Mouse (Mus musculus): ENCODE measurements at regions not wholly inside any gene's neighbourhood (a gene's known extent, or its start where the extent isn't known, plus 50 kb on each side); places are given as distances from the start of the nearest gene placed in this dataset.

DNA sequence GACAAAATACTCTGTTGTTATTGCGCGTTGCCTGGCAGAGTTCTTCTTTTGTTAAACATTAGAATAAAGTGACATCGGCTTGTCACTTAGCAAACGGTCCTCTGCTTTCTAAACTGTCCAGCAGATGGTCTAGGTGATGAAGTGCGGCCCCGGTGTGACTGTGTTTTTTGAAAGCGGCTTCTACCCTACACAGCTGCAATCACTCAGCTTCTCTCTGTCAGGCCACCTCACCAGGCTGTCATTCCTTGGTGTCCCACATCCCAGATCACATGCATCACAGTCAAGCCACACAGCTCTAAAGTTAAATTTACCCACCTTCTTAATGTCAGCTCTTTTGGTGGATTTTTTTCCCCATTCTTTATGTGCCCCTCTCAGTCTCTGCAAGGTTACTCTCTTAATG, 282.0 kb upstream of the Kif2a start:
- Histone ChIP-seq H3K36me3 (ENCODE audit: control insufficient read depth in 1 of 2, insufficient read depth in 2 of 2, low read length in 2 of 2) (no peaks in the 10 kb centered on the region), H3K27me3 (ENCODE audit: control insufficient read depth in 1 of 2, insufficient read depth in 2 of 2, low read length in 2 of 2) (peaks cover 0 to under 1% of the 10 kb centered on the region in 2 experiments; a peak in 2 of 4 replicates), H3K4me3 (ENCODE audit: control insufficient read depth in 1 of 2, insufficient read depth in 1 of 2, low read depth in 2 of 2, low read length in 2 of 2) (no peak overlapping the region), H3K4me1 (ENCODE audit: control insufficient read depth in 1 of 2, insufficient read depth in 2 of 2, low read length in 2 of 2) (no peaks in the 10 kb centered on the region), H3K9me3 (replicated peaks; ENCODE audit: insufficient read depth, low read length) (no peaks in the 10 kb centered on the region), H3K79me2 (ENCODE audit: control insufficient read depth, insufficient read depth, low read length, poor library complexity) (no peaks in the 10 kb centered on the region), H3K27ac (ENCODE audit: control insufficient read depth, low read depth, low read length) (no peak overlapping the region), H3K9ac (ENCODE audit: control insufficient read depth, low read depth, low read length, poor library complexity, severe bottlenecking) (no peak overlapping the region)
- DNase-seq (ENCODE audit: low read depth, low spot score) = no peak
- TF ChIP-seq EP300 (IDR thresholded peaks at IDR 0.05; ENCODE audit: low read depth in 1 of 2, low read length in 2 of 2) = no peak
- no peak for TF ChIP-seq ZC3H11A (IDR thresholded peaks at IDR 0.05; ENCODE audit: low read depth, low read length)
- TF ChIP-seq MYC (IDR thresholded peaks at IDR 0.05; ENCODE audit: low read depth, low read length) = no peak
- TF ChIP-seq KAT2A (conservative IDR thresholded peaks at IDR 0.05; ENCODE audit: low read depth, low read length) = no peak
- TF ChIP-seq MAX (IDR thresholded peaks at IDR 0.05; ENCODE audit: low read length) = no peak
- TF ChIP-seq RAD21 (IDR thresholded peaks at IDR 0.05; ENCODE audit: low read depth, low read length) = no peak
- no peak for TF ChIP-seq UBTF (IDR thresholded peaks at IDR 0.05; ENCODE audit: borderline replicate concordance, insufficient read depth, low read depth, low read length)
- no peak for TF ChIP-seq POLR2AphosphoS2 (IDR thresholded peaks at IDR 0.05; ENCODE audit: low read length)
- TF ChIP-seq SMC3 (IDR thresholded peaks at IDR 0.05; ENCODE audit: low read depth, low read length) = no peak
- no peak for TF ChIP-seq NRF1 (IDR thresholded peaks at IDR 0.05; ENCODE audit: insufficient read depth, low read depth, low read length, poor library complexity, severe bottlenecking)
- no peak for TF ChIP-seq E2F4 (IDR thresholded peaks at IDR 0.05; ENCODE audit: borderline replicate concordance, low read depth, low read length)
- TF ChIP-seq ELF1 (IDR thresholded peaks at IDR 0.05; ENCODE audit: low read depth, low read length) = no peak
- TF ChIP-seq TBP (IDR thresholded peaks at IDR 0.05; ENCODE audit: low read depth, low read length) = no peak
- TF ChIP-seq ZMIZ1 (IDR thresholded peaks at IDR 0.05; ENCODE audit: low read depth, low read length) = no peak
- TF ChIP-seq SIN3A (IDR thresholded peaks at IDR 0.05; ENCODE audit: low read length) = no peak
- no peak for TF ChIP-seq MEF2A (IDR thresholded peaks at IDR 0.05; ENCODE audit: extremely low read depth, insufficient replicate concordance, low read depth, low read length, poor library complexity, severe bottlenecking)
- TF ChIP-seq BHLHE40 (IDR thresholded peaks at IDR 0.05; ENCODE audit: borderline replicate concordance, low read depth, low read length) = no peak

DNA sequence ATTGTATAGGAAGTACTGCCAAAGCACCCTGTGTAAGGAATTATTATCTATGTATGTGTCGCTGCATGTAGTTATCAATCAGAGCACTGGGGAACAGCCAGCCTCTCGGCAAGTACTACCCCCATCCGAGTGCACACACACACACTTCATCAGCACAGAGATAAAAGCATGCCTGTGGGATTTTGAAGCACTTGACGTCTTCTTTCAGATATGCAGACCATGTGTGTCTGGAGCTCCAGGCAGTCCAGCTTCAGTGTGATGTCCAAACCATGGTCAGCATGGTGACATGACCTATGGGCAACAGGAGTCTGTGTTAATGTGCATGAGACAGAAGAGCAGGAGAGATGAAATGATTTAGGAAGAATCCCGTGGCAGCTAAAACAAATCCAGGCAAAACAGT, 281.4 kb upstream of the Kif2a start:
- H3K36me3 ChIP-seq (ENCODE audit: control insufficient read depth in 1 of 2, insufficient read depth in 2 of 2, low read length in 2 of 2) = no peaks in the 10 kb centered on the region
- TF ChIP-seq GATA1 (IDR thresholded peaks at IDR 0.05; ENCODE audit: low read depth, low read length) (no peak), ETS1 (IDR thresholded peaks at IDR 0.05; ENCODE audit: low read depth, low read length) (no peak), MAFK (IDR thresholded peaks at IDR 0.05; ENCODE audit: borderline replicate concordance, low read depth, low read length) (no peak), SIN3A (IDR thresholded peaks at IDR 0.05; ENCODE audit: low read length) (no peak), ZMIZ1 (IDR thresholded peaks at IDR 0.05; ENCODE audit: low read depth, low read length) (no peak), POLR2A (IDR thresholded peaks at IDR 0.05; ENCODE audit: control insufficient read depth in 1 of 2, insufficient read depth in 1 of 2, low read depth in 1 of 2, low read length in 2 of 2, poor library complexity in 1 of 2) (no peak), TCF12 (IDR thresholded peaks at IDR 0.05; ENCODE audit: low read depth, low read length) (no peak), ZNF384 (IDR thresholded peaks at IDR 0.05; ENCODE audit: low read depth, low read length) (no peak), POLR2AphosphoS2 (IDR thresholded peaks at IDR 0.05; ENCODE audit: low read length) (no peak)
- no peak for DNase-seq (ENCODE audit: low read depth, low spot score)
- no peaks in the 10 kb centered on the region for H3K4me1 ChIP-seq (ENCODE audit: control insufficient read depth in 1 of 2, insufficient read depth in 2 of 2, low read length in 2 of 2)
- H3K27me3 ChIP-seq (ENCODE audit: control insufficient read depth in 1 of 2, insufficient read depth in 2 of 2, low read length in 2 of 2) = no peaks in the 10 kb centered on the region; a peak in 2 of 4 replicates
- H3K27ac ChIP-seq (ENCODE audit: control insufficient read depth, low read depth, low read length) = no peak overlapping the region
- no peak overlapping the region for H3K9ac ChIP-seq (ENCODE audit: control insufficient read depth, low read depth, low read length, poor library complexity, severe bottlenecking)
- no peaks in the 10 kb centered on the region for H3K79me2 ChIP-seq (ENCODE audit: control insufficient read depth, insufficient read depth, low read length, poor library complexity)
- no peak overlapping the region for H3K4me3 ChIP-seq (ENCODE audit: control insufficient read depth in 1 of 2, insufficient read depth in 1 of 2, low read depth in 2 of 2, low read length in 2 of 2)
- no peaks in the 10 kb centered on the region for H3K9me3 ChIP-seq (replicated peaks; ENCODE audit: insufficient read depth, low read length)
